Mouse (Mus musculus) ES-Bruce4 (cell line): ENCODE measurements at regions not wholly inside any gene's neighbourhood (a gene's known extent, or its start where the extent isn't known, plus 50 kb on each side); places are given as distances from the start of the nearest gene placed in this dataset.

Experiments used
- H3K27ac ChIP-seq: 2 replicates; pipeline ENCODE4 v1.5.1; 2012; ENCODE audit warnings: low read length, inconsistent platforms; ENCODE audit not compliant: insufficient read depth
- H3K27me3 ChIP-seq: 2 replicates; pipeline ENCODE4 v1.6.1; 2012; ENCODE audit warnings: mild to moderate bottlenecking, low read length, inconsistent platforms; ENCODE audit not compliant: control insufficient read depth, poor library complexity, insufficient read depth, severe bottlenecking
- H3K36me3 ChIP-seq: 2 replicates; pipeline ENCODE4 v1.6.1; 2012; ENCODE audit warnings: inconsistent platforms, mild to moderate bottlenecking, low read length, moderate library complexity; ENCODE audit not compliant: control insufficient read depth, poor library complexity, insufficient read depth, severe bottlenecking
- H3K4me1 ChIP-seq: one replicate; pipeline ENCODE4 v1.8.1; 2011; ENCODE audit warnings: low read length; ENCODE audit not compliant: control insufficient read depth, insufficient read depth
- H3K4me3 ChIP-seq: 2 replicates; pipeline ENCODE4 v1.5.1; 2011; ENCODE audit warnings: low read depth, mild to moderate bottlenecking, low read length
- H3K9ac ChIP-seq: 2 replicates; pipeline ENCODE4 v1.6.1; 2012; ENCODE audit warnings: low read depth, mild to moderate bottlenecking, inconsistent platforms; ENCODE audit not compliant: poor library complexity, severe bottlenecking
- H3K9me3 ChIP-seq: replicated peaks from 2 replicates; pipeline ENCODE4 v1.6.1; 2012; ENCODE audit warnings: mild to moderate bottlenecking, low read length, inconsistent platforms; ENCODE audit not compliant: control insufficient read depth, poor library complexity, insufficient read depth, severe bottlenecking
- CTCF ChIP-seq: IDR thresholded peaks from one replicate; pipeline ENCODE4 v1.8.1; 2011; ENCODE audit warnings: low read depth, low read length
- EP300 ChIP-seq: IDR thresholded peaks from 2 replicates; pipeline ENCODE4 v1.6.1; 2011; ENCODE audit warnings: low read depth, low read length; ENCODE audit not compliant: insufficient read depth
- POLR2A ChIP-seq: IDR thresholded peaks from one replicate; pipeline ENCODE4 v1.8.1; 2011; ENCODE audit warnings: low read length; ENCODE audit not compliant: insufficient read depth

DNA sequence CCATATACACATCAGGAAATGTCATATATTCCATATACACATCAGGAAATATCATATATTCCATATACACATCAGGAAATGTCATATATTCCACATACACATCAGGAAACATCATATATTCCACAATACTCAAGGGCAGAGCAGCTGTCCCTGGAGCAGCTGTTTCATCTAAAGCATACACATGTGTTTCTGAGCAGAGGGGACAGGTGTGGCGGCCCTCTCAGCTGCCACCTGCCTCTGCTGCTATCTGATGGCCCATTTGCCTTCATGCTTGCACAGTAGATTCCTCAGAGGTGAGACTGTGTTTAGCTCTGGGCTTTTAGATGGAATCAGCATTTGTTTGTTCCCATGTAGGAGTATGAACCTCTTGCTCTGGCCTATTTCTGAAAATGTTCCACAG is 158.1 kb upstream of the Igfbp3 start:
- H3K4me3 ChIP-seq: no peak overlapping the region
- no peaks in the 10 kb centered on the region for H3K9me3 ChIP-seq
- no peak for TF ChIP-seq CTCF
- TF ChIP-seq EP300: no peak
- TF ChIP-seq POLR2A: no peak
- no peaks in the 10 kb centered on the region for H3K36me3 ChIP-seq
- H3K9ac ChIP-seq: no peak overlapping the region
- H3K27me3 ChIP-seq: no peaks in the 10 kb centered on the region; the same call in 1 of the 2 replicates
- H3K4me1 ChIP-seq: no peaks in the 10 kb centered on the region
- no peak overlapping the region for H3K27ac ChIP-seq

DNA sequence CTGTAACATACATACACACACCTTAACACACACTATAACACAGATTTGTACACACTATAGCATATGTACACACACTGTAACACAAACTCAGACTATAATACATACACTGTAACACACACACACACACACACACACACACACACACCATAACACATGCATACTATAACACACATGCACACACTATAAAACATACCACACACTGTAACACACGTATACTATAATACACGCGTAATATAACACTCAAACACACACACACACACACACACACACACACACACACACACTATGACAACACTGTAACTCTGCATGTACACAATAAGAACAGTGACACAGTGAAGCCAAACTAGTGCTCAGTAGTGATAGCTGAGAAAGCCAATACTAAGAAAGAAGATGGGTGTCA is 147.7 kb upstream of the Igfbp3 start:
- H3K9ac ChIP-seq: no peak overlapping the region
- no peak overlapping the region for H3K4me3 ChIP-seq
- H3K27me3 ChIP-seq: no peaks in the 10 kb centered on the region
- H3K9me3 ChIP-seq: no peaks in the 10 kb centered on the region
- no peaks in the 10 kb centered on the region for H3K4me1 ChIP-seq
- TF ChIP-seq EP300 (no peak), POLR2A (no peak), CTCF (no peak)
- H3K36me3 ChIP-seq: no peaks in the 10 kb centered on the region
- H3K27ac ChIP-seq: no peak overlapping the region

DNA sequence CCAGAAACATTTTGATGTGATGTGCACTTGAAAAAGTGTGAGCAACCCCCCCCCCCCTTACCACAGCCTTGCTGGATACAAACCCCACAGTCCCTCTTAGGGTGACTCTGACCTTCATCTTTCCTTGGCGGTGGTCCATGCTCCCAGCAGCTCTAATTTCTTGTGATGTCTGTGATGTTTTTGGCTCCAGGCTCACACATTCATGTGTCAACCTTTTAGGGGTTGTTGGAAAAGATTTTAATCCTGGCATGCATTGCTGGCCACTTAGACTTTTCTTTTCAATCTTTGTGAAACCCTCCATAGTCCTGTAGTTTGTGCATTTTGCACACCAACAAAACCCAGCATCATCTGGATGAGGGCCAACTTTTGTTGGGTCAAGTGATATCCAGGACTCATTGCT is 134.9 kb upstream of the Igfbp3 start:
- H3K4me1 ChIP-seq: no peaks in the 10 kb centered on the region
- no peaks in the 10 kb centered on the region for H3K9me3 ChIP-seq
- no peak overlapping the region for H3K9ac ChIP-seq
- no peak overlapping the region for H3K4me3 ChIP-seq
- no peaks in the 10 kb centered on the region for H3K36me3 ChIP-seq
- no peak for TF ChIP-seq EP300
- no peak for TF ChIP-seq POLR2A
- no peak for TF ChIP-seq CTCF
- no peak overlapping the region for H3K27ac ChIP-seq
- no peaks in the 10 kb centered on the region for H3K27me3 ChIP-seq

DNA sequence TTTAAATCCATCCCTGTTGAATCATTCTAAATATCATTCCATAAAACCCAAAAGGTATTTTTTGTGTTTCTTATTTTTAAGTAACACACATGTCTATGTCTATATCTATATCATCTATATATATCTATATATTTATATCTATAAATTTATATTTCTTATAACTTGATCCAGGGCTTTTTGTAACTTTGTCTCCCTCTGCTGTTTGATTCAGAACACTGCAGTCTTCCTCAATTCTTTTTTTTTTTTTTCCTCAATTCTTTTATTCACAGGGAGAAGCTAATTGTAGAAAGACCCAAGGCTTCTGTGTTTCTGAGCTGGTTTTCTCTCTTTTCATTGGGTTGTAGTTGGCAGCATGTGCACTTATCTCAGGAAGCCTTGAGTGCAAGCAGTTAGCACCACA is 124.1 kb upstream of the Igfbp3 start:
- Histone ChIP-seq H3K4me3 (no peak overlapping the region), H3K4me1 (no peaks in the 10 kb centered on the region), H3K27me3 (no peaks in the 10 kb centered on the region), H3K9me3 (peaks cover 12% of the 10 kb centered on the region), H3K27ac (no peak overlapping the region), H3K36me3 (no peaks in the 10 kb centered on the region), H3K9ac (no peak overlapping the region)
- TF ChIP-seq CTCF (no peak), EP300 (no peak), POLR2A (no peak)

DNA sequence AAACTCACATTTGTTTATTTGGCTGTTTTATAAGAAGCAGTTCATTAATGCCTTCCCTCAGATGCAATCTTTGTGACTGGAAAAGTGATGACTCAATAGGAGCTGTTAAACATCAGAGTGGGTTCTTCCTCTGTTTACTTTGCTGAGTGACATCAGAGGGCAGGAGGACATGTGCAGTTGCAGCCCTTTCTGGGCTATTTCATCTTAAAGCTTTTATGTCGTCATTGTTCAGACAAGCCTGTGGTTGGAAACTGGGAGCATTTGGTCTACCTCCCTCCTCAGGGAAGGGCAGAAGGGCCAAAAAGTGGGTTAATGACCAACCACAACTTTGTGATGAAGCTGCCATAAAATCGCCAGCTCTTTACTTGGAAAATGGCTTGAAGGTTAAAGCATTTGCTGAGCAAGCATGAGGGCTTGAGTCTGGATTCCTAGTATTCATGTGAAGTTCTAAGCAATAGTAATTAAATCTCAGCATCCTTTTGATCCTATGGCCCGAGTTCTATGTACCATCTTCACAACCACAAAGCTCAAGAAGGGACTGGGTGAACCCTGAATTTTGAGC is 103.8 kb upstream of the Igfbp3 start:
- TF ChIP-seq POLR2A (no peak), CTCF (no peak), EP300 (no peak)
- no peaks in the 10 kb centered on the region for H3K27me3 ChIP-seq
- no peaks in the 10 kb centered on the region for H3K36me3 ChIP-seq
- H3K9ac ChIP-seq: no peak overlapping the region
- no peak overlapping the region for H3K27ac ChIP-seq
- H3K9me3 ChIP-seq: no peaks in the 10 kb centered on the region
- no peaks in the 10 kb centered on the region for H3K4me1 ChIP-seq
- H3K4me3 ChIP-seq: no peak overlapping the region

DNA sequence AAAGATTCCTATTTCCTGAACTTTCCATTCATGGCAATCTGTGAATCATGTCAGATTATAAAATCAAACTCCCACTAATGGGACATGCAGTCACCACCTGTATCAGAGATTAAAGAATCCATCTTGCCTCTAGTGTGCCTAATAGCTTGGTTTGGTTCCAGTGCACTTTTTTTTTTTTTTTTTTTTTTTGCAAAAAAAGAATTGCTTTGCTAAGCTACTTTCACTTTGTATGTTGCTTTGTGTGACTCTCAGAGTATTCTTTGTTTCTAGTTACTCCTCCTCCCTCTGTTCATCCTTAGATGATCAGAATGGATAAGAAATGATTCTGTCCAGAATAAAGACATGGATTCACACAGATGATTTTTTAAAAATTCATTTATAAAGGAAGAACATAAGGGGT is 82.5 kb upstream of the Igfbp3 start:
- Histone ChIP-seq H3K36me3 (no peaks in the 10 kb centered on the region), H3K4me1 (no peaks in the 10 kb centered on the region), H3K27me3 (no peaks in the 10 kb centered on the region), H3K9ac (no peak overlapping the region), H3K4me3 (no peak overlapping the region), H3K9me3 (no peaks in the 10 kb centered on the region), H3K27ac (no peak overlapping the region)
- no peak for TF ChIP-seq POLR2A
